8 mouse cellular contexts compared by ENCODE assay signal in genomic region chr10:89327004-89327511, GRCm38 (mm10). TPM values are rescaled to one million over a fixed set of nuclear protein-coding genes. Genes with fewer than 3 reads are reported as not detected.
A peak's percentile ranks its signal among the peaks of the same experiment; 100 is the strongest.
DNase-seq lines count a peak whose midpoint lies in the region; ATAC-seq and TF ChIP-seq lines count a peak whose summit lies in the region.

No protein-coding gene starts in this region.

- H3K4me3 ChIP-seq in C2C12 (ENCODE audit: insufficient read depth, poor library complexity, severe bottlenecking), result no peak overlapping the region
- no peak overlapping the region for H3K4me3 ChIP-seq in heart, embryonic 10.5 days
- no peak overlapping the region for H3K4me3 ChIP-seq in liver, embryonic 14.5 days (ENCODE audit: insufficient read depth in 1 of 2, low read depth in 2 of 2, low read length in 2 of 2)
- no peak overlapping the region for H3K4me3 ChIP-seq in neural tube, embryonic 14.5 days (ENCODE audit: low read depth, low read length)
- no peak overlapping the region for H3K4me3 ChIP-seq in thymus, adult 2 months (ENCODE audit: control insufficient read depth, insufficient read depth, low read length)

- H3K27me3 ChIP-seq in C2C12 (ENCODE audit: control insufficient read depth, insufficient read depth, insufficient read length), result peaks cover 3% of the 10 kb centered on the region
- no peaks in the 10 kb centered on the region for H3K27me3 ChIP-seq in heart, embryonic 10.5 days (ENCODE audit: insufficient read depth, poor library complexity, severe bottlenecking)
- no peaks in the 10 kb centered on the region for H3K27me3 ChIP-seq in liver, embryonic 14.5 days (ENCODE audit: control insufficient read depth, insufficient read depth, low read length)
- H3K27me3 ChIP-seq in neural tube, embryonic 14.5 days (ENCODE audit: control insufficient read depth, insufficient read depth, low read length), result no peaks in the 10 kb centered on the region
- H3K27me3 ChIP-seq in thymus, adult 2 months (ENCODE audit: control insufficient read depth, insufficient read depth, low read length), result no peaks in the 10 kb centered on the region

- H3K9me3 ChIP-seq in heart, embryonic 10.5 days, result no peaks in the 10 kb centered on the region
- no peaks in the 10 kb centered on the region for H3K9me3 ChIP-seq in liver, embryonic 14.5 days (ENCODE audit: control insufficient read depth, low read length)
- no peaks in the 10 kb centered on the region for H3K9me3 ChIP-seq in neural tube, embryonic 14.5 days (ENCODE audit: control insufficient read depth, low read length)

- H3K36me3 ChIP-seq in C2C12 (ENCODE audit: control insufficient read depth, insufficient read depth), result no peaks in the 10 kb centered on the region
- H3K36me3 ChIP-seq in heart, embryonic 10.5 days, result no peaks in the 10 kb centered on the region
- H3K36me3 ChIP-seq in liver, embryonic 14.5 days (replicated peaks; ENCODE audit: control insufficient read depth, insufficient read depth, low read depth), result no peaks in the 10 kb centered on the region
- H3K36me3 ChIP-seq in neural tube, embryonic 14.5 days (ENCODE audit: control insufficient read depth, insufficient read depth, low read length), result no peaks in the 10 kb centered on the region
- no peaks in the 10 kb centered on the region for H3K36me3 ChIP-seq in thymus, adult 2 months (ENCODE audit: control insufficient read depth, insufficient read depth, low read length)

- no peak overlapping the region for H3K9ac ChIP-seq in liver, embryonic 14.5 days (replicated peaks)
- H3K9ac ChIP-seq in neural tube, embryonic 14.5 days (replicated peaks; ENCODE audit: low read depth, low read length), result no peak overlapping the region

- peak; percentile 72 for DNase-seq in adrenal gland, postnatal 25 days
- DNase-seq in embryo, embryonic 9.5 days (ENCODE audit: extremely low spot score), result peak; percentile 73
- peak; percentile 79 for DNase-seq in heart, embryonic 10.5 days (ENCODE audit: low spot score)
- DNase-seq in kidney, postnatal 14 days, result peak; percentile 70
- DNase-seq in liver, embryonic 14.5 days (ENCODE audit: low read depth in 3 of 3, low spot score in 3 of 3), result peak; percentile 11 to 19 (median 18)
- peak; percentile 63 for DNase-seq in thymus, adult 2 months

- no peaks in the 10 kb centered on the region for H3K79me3 ChIP-seq in C2C12 (ENCODE audit: low read depth)

- no peak for TF ChIP-seq EP300 in liver, embryonic 14.5 days (IDR thresholded peaks at IDR 0.05; ENCODE audit: low read depth)

- peak; percentile 6 for TF ChIP-seq CTCF in C2C12 (IDR thresholded peaks at IDR 0.05; ENCODE audit: control insufficient read depth, insufficient read depth, insufficient read length)
- peak; percentile 84 for TF ChIP-seq CTCF in liver, embryonic 14.5 days (IDR thresholded peaks at IDR 0.05; ENCODE audit: low read depth)
- TF ChIP-seq CTCF in thymus, adult 2 months (IDR thresholded peaks at IDR 0.05; ENCODE audit: borderline replicate concordance, control insufficient read depth, extremely low read depth, insufficient read depth, low read length, poor library complexity), result no peak

- H3K4me1 ChIP-seq in heart, embryonic 10.5 days, result no peaks in the 10 kb centered on the region
- H3K4me1 ChIP-seq in liver, embryonic 14.5 days (replicated peaks; ENCODE audit: control insufficient read depth in 2 of 2, insufficient read depth in 2 of 2, low read length in 1 of 2), result no peaks in the 10 kb centered on the region
- H3K4me1 ChIP-seq in neural tube, embryonic 14.5 days (ENCODE audit: control insufficient read depth, insufficient read depth, low read length), result no peaks in the 10 kb centered on the region
- no peaks in the 10 kb centered on the region for H3K4me1 ChIP-seq in thymus, adult 2 months (replicated peaks; ENCODE audit: control insufficient read depth, insufficient read depth, low read length)

- no peak for TF ChIP-seq POLR2A in thymus, adult 2 months (IDR thresholded peaks at IDR 0.05; ENCODE audit: control insufficient read depth, extremely low read depth, insufficient read depth, low read length, poor library complexity)

- H3K27ac ChIP-seq in heart, embryonic 10.5 days, result no peak overlapping the region
- H3K27ac ChIP-seq in liver, embryonic 14.5 days, result no peak overlapping the region
- H3K27ac ChIP-seq in neural tube, embryonic 14.5 days (ENCODE audit: low read depth, low read length), result no peak overlapping the region
- no peak overlapping the region for H3K27ac ChIP-seq in thymus, adult 2 months (ENCODE audit: control insufficient read depth, insufficient read depth, low read length)

- no peaks in the 10 kb centered on the region for H3K79me2 ChIP-seq in C2C12 (ENCODE audit: control insufficient read depth, insufficient read depth)

- ATAC-seq in liver, embryonic 14.5 days (ENCODE audit: insufficient read depth), result no peak
- peak; percentile 93 for ATAC-seq in neural tube, embryonic 14.5 days (ENCODE audit: low read depth)

- WGBS in heart, embryonic 10.5 days, result 34% methylated on average over 15 of the region's 15 CpGs
- 25% methylated on average over 15 of the region's 15 CpGs for WGBS in liver, embryonic 14.5 days (ENCODE audit: insufficient replicate concordance)
- 21% methylated on average over 15 of the region's 15 CpGs for WGBS in neural tube, embryonic 14.5 days
- WGBS in thymus, adult 2 months, result 26% methylated on average over 15 of the region's 15 CpGs

- H3ac ChIP-seq in C2C12 (ENCODE audit: control insufficient read depth, insufficient read length, low read depth), result peak overlapping the region; percentile 50

- no peak overlapping the region for H3K4me2 ChIP-seq in liver, embryonic 14.5 days (ENCODE audit: low read depth)
- peak overlapping the region; percentile 31; the same call in 1 of the 2 replicates for H3K4me2 ChIP-seq in neural tube, embryonic 14.5 days (ENCODE audit: low read depth, low read length)

TF ChIP-seq in C2C12, 6 proteins besides CTCF, POLR2A, EP300 and RAD21:
- TF ChIP-seq FOSL1 (IDR thresholded peaks at IDR 0.05; ENCODE audit: insufficient read depth, low read length, poor library complexity, severe bottlenecking) (no peak), USF1 (IDR thresholded peaks at IDR 0.05; ENCODE audit: low read depth) (no peak), MYOG (IDR thresholded peaks at IDR 0.05; ENCODE audit: control insufficient read depth, extremely low read depth, insufficient read length) (no peak), MAX (IDR thresholded peaks at IDR 0.05) (no peak)

RNA-seq across cellular contexts. Expression of gene Ano4, which starts 17.5 kb away (rescaled TPM):
- not detected for polyA plus RNA-seq in C2C12 (2012; fragmentation: generic; extraction: Trizol)
- total RNA-seq in adrenal gland, postnatal 25 days (2021), result 0.58 and 2.1 TPM in 2 replicates
- polyA plus RNA-seq in heart, embryonic 10.5 days (2016; fragmentation: Nextera tagmentation; extraction: Ambion mirVana), result 3.0 and 5.1 TPM in 2 replicates
- polyA plus RNA-seq in liver, embryonic 14.5 days (2012; rRNA removed), result 0.01 and 0.08 TPM in 2 replicates
- polyA plus RNA-seq in liver, embryonic 14.5 days (2014; fragmentation: Nextera tagmentation; extraction: Ambion mirVana), result 0.03 and 0.15 TPM in 2 replicates
- 15.4 and 17.1 TPM in 2 replicates for polyA plus RNA-seq in neural tube, embryonic 14.5 days (2014; fragmentation: Nextera tagmentation; extraction: Ambion mirVana)
- polyA plus RNA-seq in thymus, adult 2 months (2012; rRNA removed), result 0.15 and 0.35 TPM in 2 replicates

Comparison
In these comparisons a context has a peak if more than half of its experiments do, and no peak if none do; other contexts are left out.
1. DNase-seq: peak in every context shown above with its lines; median percentile 79 in heart, embryonic 10.5 days; 73 in embryo, embryonic 9.5 days; 72 in adrenal gland, postnatal 25 days; 70 in kidney, postnatal 14 days; 63 in thymus, adult 2 months; 18 in liver, embryonic 14.5 days.